16 mouse cellular contexts compared by ENCODE assay signal in genomic region chr2:169902896-169903295, GRCm38 (mm10).
"Had no signal": no experiment of that assay in that cellular context is flagged by ENCODE, and none has a peak within 500 bp of the region (broad histone marks: within the 10 kb centered on the region; RNA-seq: fewer than 3 reads in every experiment).

No protein-coding gene starts in this region.

- H3K9ac ChIP-seq: limb, embryonic 15.5 days; liver, embryonic 12.5 days; lung, embryonic 14.5 days; neural tube, embryonic 15.5 days had no signal

- H3K27me3 ChIP-seq: limb, embryonic 15.5 days; liver, embryonic 12.5 days; megakaryocyte, embryonic 14.5 days; neural tube, embryonic 15.5 days had no signal

- H3K4me1 ChIP-seq: liver, embryonic 12.5 days; megakaryocyte, embryonic 14.5 days had no signal

- H3K9me3 ChIP-seq: limb, embryonic 15.5 days; liver, embryonic 12.5 days; neural tube, embryonic 15.5 days had no signal

- DNase-seq: kidney, adult 8-10 months; kidney, postnatal 25 days; layer of hippocampus, adult 9-11 months; layer of hippocampus, postnatal 36 days; lung, embryonic 14.5 days; lung, postnatal 14 days; right cerebral cortex, adult 18-20 months; spleen, adult 18-20 months; thymus, adult 18-20 months; thymus, postnatal 14 days had no signal

- H3K4me3 ChIP-seq: limb, embryonic 15.5 days; liver, embryonic 12.5 days; myocyte; neural tube, embryonic 15.5 days had no signal

- ATAC-seq: liver, embryonic 12.5 days had no signal

- H3K36me3 ChIP-seq: limb, embryonic 15.5 days; liver, embryonic 12.5 days; neural tube, embryonic 15.5 days had no signal

- H3K27ac ChIP-seq: limb, embryonic 15.5 days; liver, embryonic 12.5 days; macrophage; neural tube, embryonic 15.5 days had no signal

- H3K4me2 ChIP-seq: limb, embryonic 15.5 days; liver, embryonic 12.5 days; lung, embryonic 14.5 days; neural tube, embryonic 15.5 days had no signal
